Mouse (Mus musculus) ES-Bruce4 (cell line): ENCODE results near the gene Elavl1.

Source experiments
- CTCF ChIP-seq: IDR thresholded peaks from one replicate; pipeline ENCODE4 v1.8.1; 2011; ENCODE audit warnings: low read depth, low read length
- EP300 ChIP-seq: IDR thresholded peaks from 2 replicates; pipeline ENCODE4 v1.6.1; 2011; ENCODE audit warnings: low read depth, low read length; ENCODE audit not compliant: insufficient read depth
- POLR2A ChIP-seq: IDR thresholded peaks from one replicate; pipeline ENCODE4 v1.8.1; 2011; ENCODE audit warnings: low read length; ENCODE audit not compliant: insufficient read depth

DNA sequence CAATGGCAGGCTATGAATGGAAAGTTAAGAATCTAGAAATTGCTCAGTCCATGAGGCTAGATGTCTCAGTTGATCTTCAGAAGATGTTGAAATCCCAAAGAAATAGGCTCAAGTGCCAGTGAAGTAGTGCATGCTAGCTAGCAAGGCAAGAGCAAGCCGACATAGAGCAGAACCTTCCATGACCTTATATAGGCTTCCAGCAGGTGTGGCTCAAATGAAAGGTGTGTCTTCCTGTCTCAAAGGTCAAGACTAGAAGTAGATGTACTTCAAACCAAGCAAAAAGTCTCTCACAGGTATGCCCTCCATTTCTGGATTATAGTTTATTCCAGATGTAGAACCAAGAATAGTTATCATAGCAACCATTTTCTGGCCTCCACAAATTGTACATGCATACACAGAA, 8.8 kb upstream of the Elavl1 start:
- TF ChIP-seq EP300 (no peak), CTCF (no peak), POLR2A (no peak)
